Mouse (Mus musculus): ENCODE data around the gene Olfr748.
"Not testable (repeated sequence)": the region's sequence is repeated elsewhere in the genome, so short reads cannot be mapped to it uniquely, and the experiment has no call there.

Gene Olfr748

GRCm38 (mm10) chr14:50707073-50707472 is at the start of gene Olfr748:
Gene Olfr748 (plus strand): TSS chr14:50707373.
- DNase-seq (ENCODE audit: low spot score in 2 of 2): no peak

GRCm38 (mm10) chr14:50693106-50693505 is 14.1 kb upstream of the Olfr748 start, which contains the start of gene Olfr747:
Gene Olfr747 (minus strand): TSS chr14:50693206.
- no peak for DNase-seq (ENCODE audit: low spot score in 2 of 2)

GRCm38 (mm10) chr14:50719875-50720274 is 12.7 kb downstream of the Olfr748 start:
- not testable (repeated sequence) for DNase-seq (ENCODE audit: low spot score in 2 of 2)

- not testable (repeated sequence) for DNase-seq (ENCODE audit: low spot score in 2 of 2)
Observed at GRCm38 (mm10) chr14:50722371-50722770, 15.2 kb downstream of the Olfr748 start.

GRCm38 (mm10) chr14:50740334-50740733 is 33.2 kb downstream of the Olfr748 start:
- DNase-seq (ENCODE audit: low spot score in 2 of 2): no peak

- DNase-seq (ENCODE audit: low spot score in 2 of 2): no peak
Observed at GRCm38 (mm10) chr14:50741584-50741983, 34.4 kb downstream of the Olfr748 start.

- DNase-seq (ENCODE audit: low spot score in 2 of 2): no peak
Observed at GRCm38 (mm10) chr14:50744994-50745393, 37.8 kb downstream of the Olfr748 start, which contains the start of gene Olfr749. Gene Olfr749 (minus strand): TSS chr14:50745094.

GRCm38 (mm10) chr14:50758416-50759085 is 51.4 kb downstream of the Olfr748 start:
- DNase-seq (ENCODE audit: low spot score in 2 of 2): no peak

Measured in thymus, postnatal 10 days (tissue).